ENCODE assay signal across 13 mouse cellular contexts in genomic region chr16:39746041-39746736, GRCm38 (mm10).
"Had no signal": no experiment of that assay in that cellular context is flagged by ENCODE, and none has a peak within 500 bp of the region (broad histone marks: within the 10 kb centered on the region; RNA-seq: fewer than 3 reads in every experiment).

No protein-coding gene starts in this region.

- H3K4me2 ChIP-seq: liver, embryonic 11.5 days; liver, embryonic 15.5 days; neural tube, embryonic 12.5 days had no signal

- H3K27ac ChIP-seq: hindbrain, postnatal 0 days; limb, embryonic 10.5 days; liver, embryonic 15.5 days; midbrain, embryonic 10.5 days; neural tube, embryonic 12.5 days had no signal

- H3K9me3 ChIP-seq: limb, embryonic 10.5 days; liver, embryonic 15.5 days; midbrain, embryonic 10.5 days; neural tube, embryonic 12.5 days had no signal

- H3K4me3 ChIP-seq: limb, embryonic 10.5 days; liver, embryonic 15.5 days; midbrain, embryonic 10.5 days; myocyte; neural tube, embryonic 12.5 days had no signal

- DNase-seq: lung, adult 2 months; lung, postnatal 36 days; midbrain, embryonic 14.5 days; right cerebral cortex, postnatal 25 days; thymus, postnatal 36 days had no signal

- H3K9ac ChIP-seq: liver, embryonic 15.5 days; neural tube, embryonic 12.5 days had no signal

- ATAC-seq: hindbrain, postnatal 0 days; lung, postnatal 0 days had no signal

- H3K27me3 ChIP-seq: liver, embryonic 15.5 days; neural tube, embryonic 12.5 days had no signal

- H3K36me3 ChIP-seq: limb, embryonic 10.5 days; liver, embryonic 15.5 days; midbrain, embryonic 10.5 days; neural tube, embryonic 12.5 days had no signal

- H3K4me1 ChIP-seq: limb, embryonic 10.5 days; liver, embryonic 15.5 days; midbrain, embryonic 10.5 days; neural tube, embryonic 12.5 days had no signal
